Mouse (Mus musculus) urinary bladder, postnatal 4 days (tissue): Measurements from ENCODE around the gene Alkbh3.

ENCODE experiments used
- DNase-seq, 2 experiments: peaks; one replicate each; pipeline ENCODE4 v3.0.0; 2021 to 2022; ENCODE audit warnings: low spot score in 2 of 2

Alkbh3 gene

DNA sequence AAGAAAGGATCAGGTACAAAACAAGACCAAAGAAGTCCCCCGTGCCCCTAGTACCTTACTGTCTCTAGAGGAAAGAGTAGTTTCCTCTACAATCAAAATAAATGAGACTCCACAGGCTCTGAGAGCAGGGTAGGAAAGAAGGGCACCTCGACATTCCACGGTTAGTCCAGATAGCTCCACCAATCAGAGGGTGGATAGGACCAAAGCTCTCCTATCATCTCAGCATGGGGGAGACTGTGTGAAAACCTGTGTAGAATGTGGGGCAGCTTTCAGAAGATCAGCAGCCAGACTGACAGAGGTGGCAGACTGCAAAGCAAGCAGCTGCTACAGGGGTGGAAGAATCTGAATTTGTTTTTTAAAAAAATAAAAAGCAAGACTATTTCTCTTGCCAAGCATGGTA lies 17.8 kb downstream of the Alkbh3 start:
- DNase-seq, result no peak

DNA sequence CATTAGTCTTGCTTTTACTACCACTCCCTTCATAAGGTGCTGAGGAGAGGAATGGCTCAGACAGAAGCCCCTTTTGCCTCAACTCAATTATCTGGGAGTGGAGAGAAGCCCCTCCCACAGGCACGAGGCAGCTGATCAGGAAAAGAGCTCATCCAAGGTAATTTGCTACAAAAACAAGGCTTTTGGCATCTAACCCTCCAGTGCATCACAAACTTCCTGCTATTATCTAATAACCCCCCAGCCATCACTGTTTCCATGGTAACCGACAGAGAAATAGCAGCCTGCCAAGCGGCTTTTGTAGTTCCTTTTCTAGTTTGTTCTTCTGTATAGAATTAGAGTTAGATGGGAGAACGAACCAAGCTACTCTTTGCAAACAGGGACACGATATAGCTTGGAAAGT lies 18.3 kb downstream of the Alkbh3 start:
- no peak for DNase-seq

DNA sequence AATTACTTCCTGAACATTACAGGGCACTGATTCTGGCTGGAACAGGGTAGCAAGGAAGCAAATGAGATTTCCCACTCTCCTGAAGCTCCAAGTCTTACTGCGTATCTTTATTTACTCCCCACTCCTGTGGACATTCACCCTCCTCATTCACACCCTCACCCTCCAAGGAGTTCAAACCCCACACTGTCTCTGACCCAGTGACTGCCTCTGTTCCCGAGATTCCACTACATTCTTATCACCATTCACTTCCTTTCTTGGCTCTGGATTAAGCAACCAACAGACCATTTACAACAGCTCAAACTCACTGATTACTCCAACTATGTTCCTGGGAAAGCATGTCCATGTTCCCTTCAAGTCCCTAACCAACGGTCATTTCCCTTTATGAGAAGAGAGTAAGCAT lies 19.3 kb downstream of the Alkbh3 start:
- DNase-seq, result no peak

DNA sequence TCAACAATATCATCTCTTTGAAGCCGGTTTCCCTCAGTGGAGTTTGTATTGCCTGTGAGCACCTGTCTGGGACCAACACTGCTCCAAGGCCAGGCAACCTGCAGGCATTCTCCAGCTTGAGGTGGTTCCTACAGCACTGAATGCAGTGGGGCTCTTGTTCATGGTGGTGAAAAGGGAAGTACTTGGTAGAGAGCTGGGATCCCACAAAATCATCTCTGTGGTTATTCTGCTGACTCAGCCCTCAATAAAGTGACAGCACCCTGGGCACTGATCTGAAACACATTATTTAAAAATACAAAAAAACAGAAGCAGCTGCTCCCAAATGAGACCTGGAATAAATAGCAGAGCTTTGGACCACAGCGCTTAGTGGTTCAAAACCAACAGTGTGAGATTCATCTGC lies 22.2 kb downstream of the Alkbh3 start:
- no peak for DNase-seq

DNA sequence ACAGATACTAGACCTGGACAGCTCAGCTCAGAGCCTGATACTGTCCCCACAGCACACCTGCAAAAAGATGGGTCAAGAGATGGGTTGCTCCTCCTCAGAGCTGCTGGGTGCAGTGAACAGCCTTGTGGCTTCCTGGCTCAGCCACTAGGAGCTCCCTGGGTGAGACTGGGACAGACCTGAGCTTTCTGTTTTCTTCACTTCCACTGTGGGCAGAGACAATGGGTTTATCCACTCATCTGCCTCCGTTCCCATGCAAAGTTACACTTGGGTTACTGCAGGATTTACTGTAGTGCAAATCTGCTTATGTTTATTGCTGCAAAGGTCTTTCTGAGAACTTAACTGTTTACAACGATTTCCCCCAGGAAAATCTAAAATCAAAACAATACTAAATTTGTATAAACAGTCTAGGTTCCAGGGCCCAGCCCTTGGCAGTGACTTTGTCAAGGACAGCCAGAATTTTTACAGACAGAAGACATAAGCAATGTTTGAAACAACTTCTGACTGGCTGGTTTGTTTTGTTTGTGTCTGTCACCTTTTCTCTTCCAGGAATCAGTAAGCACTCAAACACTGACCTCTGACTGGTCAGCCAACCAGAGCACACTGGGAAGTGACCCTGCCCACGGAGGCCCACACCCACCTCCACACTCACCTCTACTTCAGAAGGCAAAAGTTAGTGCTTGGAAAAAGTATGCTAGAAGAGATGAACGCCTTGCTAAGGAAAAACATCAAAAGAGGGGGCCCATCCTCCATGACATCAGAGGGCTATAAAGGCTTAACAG lies 28.0 kb downstream of the Alkbh3 start:
- DNase-seq, result no peak

DNA sequence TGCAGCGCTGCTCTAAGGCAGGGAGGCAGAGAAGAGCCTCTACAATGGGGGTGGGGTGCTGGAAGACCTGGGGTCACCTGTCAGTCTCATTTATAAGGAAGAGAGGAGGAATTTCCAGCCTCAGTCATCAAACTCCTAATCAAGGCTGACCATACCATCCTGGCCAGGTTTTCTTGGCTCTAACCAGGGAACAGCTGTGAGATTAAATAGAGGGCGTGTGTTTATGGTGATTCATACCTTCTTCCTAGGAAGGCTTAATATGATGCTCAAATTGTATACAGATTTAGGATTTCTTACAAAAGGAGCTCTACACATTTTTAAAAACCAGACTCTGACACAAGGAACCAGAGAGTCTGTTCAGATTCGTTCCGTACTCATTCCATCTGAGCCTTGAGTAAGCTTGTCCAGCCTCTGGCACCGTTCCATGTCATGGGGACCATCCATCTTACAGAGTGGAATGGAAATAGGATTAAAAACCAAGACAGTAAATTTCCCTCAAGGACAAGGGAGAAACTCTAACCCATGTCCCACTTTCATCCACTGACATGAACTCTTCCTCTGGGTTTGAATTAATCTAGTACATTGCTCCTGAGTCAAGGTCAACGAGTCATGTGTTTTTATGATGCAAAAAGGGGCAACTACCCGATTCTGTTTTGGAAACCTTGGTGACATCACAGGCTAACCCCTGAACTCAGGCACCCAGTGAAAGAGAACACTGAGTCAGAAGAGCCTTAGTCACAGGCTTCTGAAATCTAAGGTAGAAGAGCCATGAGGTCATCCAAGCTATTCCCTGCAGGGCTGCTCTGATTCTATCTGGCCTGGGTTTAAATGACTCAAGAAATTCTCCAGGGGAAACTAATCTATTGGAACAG lies 31.1 kb downstream of the Alkbh3 start:
- DNase-seq, result no peak

DNA sequence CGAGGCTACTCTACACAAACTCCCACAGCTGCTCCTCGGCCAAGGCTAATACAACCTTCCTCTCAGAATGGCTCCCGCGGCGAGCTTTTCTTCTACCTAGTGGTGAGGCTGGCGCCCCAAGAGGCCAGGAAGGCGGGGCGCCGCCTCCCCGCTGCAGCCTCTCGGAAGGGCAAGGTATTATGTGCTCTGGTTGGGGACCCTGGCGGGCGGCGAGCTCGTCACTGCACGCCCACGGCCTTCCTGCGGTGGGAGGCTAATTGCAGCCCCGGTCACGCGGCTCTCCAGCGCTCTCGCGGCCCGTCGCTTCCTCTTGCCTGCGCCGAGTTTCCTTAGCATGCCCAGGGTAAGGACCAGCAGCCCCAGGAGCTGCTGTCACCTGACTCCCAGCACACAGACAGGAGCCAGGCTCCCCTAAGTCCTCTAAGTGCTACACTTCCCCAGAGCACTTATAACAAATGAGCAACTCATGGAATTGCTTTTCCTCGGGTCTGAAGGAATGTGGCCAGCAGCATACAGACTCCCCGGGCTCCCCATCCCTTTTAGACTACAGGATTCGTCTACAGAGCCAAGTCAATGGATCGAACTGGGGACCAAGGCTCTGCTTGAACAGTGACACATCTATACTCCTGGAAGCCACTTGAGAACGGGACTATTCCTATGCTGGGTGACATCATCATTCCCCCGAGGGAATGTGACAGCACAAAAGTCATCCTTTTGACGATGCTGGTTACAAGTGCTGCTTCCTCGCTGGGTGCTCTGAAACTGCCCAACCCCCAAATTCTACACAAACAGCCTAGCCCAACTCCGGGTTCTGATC lies 34.0 kb downstream of the Alkbh3 start:
- DNase-seq, result peak; percentile 37 to 69

DNA sequence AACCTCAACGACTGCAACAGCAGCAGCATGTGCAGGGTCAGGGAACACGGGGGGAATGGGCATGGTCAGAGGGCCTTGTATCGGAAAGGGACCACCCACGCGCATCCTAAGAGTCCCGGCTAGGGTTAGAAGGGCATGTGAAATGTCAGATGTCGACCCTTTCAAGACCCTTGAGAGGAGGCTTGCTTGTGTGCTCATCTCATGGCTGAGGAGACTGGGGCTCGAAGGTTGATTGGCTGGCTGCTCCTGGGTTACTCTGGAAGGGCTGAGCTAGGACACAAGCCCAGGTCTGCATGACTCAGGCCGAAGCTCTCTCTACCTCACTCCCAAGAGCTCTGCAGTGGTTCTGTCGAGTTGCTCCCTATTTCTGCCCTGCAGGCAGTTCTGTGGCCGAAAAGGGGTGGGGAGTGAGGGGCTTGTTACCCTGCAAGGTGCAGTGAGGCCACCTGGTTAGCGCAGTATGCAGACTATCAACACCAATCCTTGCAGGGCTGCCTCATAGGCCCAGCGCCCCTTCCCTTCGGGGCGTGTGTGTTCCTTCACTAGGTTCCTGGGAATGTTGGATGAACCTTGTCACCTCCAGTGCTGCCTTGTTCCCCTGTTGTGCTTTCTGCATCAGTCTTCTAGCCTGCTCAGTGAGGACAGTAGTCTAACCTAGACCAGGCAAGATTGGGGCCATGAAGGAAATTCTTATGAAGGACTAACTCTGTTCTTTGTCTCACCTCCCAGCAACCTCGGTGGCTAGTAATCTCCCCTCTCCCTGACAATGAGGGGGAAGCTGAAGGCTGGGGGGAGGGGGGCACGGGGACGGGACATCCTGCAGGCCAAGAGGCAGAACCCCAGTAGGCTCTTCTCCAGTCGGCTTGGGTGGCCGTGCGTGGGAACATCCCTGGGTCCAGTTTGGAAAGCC lies 34.8 kb downstream of the Alkbh3 start:
- DNase-seq, result no peak

DNA sequence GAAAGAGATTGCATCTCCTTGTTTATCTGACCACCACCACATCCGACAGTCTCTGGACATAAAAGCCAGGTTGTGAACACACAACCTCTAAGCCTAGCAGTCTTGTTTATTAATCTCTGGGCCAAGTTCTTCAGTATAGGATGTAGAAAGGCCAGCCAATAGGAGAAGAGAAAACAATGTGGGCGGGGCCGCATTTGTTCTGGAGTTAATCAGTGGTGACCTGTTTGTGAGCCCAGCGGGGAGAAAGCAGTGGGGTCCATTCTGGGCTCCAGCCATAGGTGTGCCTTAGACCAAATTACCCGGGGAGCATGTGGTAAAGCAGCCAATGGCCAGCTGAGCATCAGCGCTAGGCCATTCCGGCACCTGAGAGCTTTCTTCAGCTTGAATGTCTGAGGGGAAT lies 35.6 kb downstream of the Alkbh3 start:
- DNase-seq, result no peak

DNA sequence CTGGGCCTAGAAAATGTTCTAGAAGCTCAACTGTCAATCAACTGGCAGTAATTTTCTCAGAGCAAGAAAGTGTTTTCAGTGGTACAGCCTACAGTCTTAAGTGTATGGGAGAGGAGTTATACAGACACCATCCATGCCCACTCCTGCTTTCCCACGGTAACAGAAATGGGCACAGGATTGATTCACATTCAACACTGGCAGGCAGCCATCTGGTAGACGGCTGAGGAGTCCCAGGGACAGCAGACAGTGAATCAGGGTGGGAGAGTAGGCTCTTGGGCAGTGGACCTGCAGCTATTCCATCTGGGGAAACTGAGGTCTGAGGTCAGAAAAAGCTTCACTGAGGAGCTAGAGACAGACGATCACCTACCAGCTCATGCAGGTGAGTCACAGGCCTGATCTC lies 39.0 kb downstream of the Alkbh3 start:
- DNase-seq, result no peak

DNA sequence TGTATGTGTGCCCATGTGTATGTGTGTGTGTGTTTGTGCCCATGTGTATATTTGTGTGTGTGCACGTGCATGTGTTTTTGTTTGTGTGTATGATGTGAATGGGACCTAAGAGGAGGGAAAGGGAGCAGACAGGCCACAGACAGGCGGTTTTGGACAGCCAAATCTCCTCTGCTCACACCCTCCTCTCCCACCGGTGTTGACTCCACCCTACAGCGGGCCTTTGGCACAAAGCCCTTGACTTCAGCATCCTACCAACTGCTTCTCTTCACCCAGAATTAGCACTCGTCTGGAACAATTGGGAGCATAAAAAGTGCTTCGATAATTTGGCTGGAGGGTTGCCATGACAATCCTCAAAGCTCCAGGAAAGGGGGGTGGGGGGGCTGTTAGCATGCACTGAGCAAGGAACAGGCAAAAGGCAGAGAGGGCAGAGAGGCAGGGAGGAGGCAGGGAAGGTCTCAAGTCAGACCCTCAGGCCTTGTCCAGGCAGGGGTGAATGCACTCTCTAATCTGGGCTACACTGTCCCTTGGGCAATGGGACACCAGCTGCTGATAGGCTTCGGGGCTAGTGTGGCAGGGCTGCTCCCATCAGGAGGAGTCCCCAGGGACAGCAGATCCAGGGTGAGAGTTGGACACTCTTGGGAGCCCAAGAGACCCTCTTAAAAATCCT lies 46.0 kb downstream of the Alkbh3 start:
- DNase-seq, result no peak

DNA sequence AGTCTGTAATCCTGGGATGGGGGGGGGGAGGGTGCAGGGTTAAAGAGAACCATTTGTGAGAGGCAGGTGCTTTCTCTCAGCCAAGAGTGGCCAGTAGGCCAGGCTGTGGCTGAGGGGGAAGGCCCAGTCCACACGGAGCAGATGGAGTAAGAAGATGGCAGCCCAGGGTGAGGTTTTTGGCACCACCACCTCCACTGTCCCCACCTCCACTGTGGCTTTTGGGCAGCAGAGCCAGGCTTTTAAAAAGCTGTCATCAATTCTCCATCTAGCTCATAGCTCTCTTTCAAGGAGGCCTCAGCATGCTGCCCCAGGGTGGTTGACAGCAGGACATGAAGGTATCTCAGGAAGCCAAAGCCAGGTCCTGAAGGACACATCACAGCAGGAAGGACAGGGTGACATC lies 46.8 kb downstream of the Alkbh3 start:
- DNase-seq, result no peak

DNA sequence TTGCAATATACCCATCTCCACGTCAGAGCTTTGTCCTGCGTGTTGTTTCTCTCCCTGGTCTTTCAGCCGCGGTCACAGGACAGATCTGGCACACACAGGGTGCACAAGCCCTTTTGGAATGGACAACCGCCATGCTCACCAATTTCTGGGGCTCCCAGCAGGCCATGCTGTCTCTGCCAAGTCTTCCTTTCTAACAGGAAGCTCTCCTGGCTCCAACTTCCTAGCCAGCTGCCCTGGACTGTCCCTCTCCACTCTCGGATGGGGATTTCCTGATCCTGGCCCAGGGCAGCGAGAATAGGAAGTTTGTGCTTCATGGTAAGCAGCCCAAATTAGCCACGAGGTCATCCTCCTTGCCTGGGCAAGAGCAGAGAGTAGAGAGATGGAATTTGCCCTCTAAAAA lies 48.9 kb downstream of the Alkbh3 start:
- DNase-seq, result no peak

DNA sequence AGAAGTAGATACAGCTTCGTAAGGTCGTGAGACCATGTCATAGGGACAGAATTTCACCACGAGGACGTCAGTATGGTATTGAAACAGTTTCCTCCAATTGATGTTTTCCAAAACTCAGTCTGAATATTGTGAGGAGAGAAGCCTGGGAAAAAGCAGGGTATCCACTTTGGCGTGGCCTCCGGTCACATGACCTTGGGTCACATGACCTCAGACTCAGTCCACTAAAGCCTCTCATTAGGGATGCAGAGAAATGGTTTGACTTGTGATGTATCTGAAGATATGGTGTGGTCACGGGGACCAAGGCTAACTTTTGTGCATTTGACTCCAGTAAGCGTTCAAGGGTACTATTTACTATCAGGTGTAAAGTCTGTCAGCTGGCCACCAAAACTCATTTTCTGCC lies 51.3 kb downstream of the Alkbh3 start:
- no peak for DNase-seq

DNA sequence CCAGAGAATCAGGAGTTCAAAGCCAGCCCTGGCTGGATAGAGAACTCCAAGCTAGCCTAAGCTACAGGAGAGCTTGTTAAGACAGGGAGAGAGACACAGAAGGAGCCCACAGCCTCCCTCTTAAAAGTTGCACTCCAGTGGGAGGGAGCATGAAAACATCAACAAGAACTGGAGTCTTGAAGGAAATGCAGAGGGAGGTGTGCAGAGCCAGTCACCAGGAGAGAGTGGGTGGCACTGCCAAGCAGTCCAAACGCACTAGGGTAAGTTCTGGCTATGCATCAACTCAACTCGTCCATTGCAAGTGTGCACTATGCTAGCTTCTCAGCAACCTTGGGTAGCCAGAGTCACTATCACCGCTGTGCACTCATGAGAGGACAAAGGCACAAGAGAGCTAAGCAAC lies 52.4 kb downstream of the Alkbh3 start:
- DNase-seq, result no peak

DNA sequence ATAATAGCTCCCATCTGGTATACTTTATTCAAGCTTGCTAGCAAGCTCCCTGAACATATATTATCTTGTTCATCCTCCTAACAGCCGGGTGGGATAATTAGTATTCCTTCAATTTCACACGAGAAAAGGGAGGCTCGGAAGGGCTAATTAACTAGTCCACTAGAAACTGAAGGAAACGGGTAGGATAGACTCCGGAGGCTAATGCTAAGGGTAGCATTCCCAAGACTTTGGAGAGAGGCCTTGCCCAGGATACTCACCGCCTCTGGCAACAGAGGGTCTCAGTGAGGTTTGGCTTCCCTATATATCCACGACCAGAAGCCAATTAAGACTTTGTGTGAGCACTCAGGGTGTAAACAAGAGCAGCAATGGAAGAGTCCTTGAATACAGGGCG lies 52.8 kb downstream of the Alkbh3 start:
- no peak for DNase-seq

DNA sequence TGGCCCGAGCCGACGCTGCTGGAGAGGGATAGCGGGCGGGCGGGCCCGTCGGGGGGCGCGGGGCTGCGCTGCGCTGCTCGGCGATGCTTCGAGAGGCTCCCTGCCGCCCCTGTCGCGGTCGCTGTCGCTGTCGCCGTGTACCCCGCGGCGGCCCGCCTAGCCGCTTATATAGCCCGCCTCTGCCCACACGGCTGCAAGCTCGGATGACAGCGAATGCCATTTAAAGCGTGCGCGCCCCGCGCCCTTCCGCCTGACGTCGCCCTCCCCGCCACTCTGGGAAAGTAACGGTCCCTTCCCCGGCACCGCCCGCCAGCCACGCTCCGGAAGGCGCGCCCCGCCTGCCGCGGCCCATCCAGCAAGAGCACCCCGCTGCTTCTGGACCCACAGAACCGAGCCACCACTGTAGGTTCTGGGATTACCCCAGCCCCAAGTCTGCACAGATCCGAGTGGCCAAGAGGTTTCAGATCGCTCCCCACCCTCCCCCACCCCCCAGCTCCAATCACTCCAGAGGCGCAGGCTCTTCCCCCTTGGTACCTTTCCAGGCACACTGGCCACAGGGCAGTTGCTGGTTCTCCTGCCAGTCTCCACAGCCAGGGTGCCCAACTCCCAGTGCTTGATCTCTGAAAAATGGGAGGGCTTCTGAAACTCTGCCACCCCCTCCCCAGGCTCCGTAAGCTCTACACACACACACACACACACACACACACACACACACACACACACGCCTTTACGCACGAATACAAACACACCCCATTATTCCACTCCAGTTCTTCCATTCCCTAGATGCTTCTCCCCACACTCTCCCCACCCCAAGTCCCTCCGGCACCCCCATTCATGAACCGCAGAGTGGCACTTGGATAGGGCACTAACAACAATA lies 53.5 kb downstream of the Alkbh3 start, which contains the start of gene Gm13889:
Gm13889 (minus strand) TSS at position 294 of the 877 bp plus-strand sequence.
- DNase-seq, result peak; percentile 54 to 69

DNA sequence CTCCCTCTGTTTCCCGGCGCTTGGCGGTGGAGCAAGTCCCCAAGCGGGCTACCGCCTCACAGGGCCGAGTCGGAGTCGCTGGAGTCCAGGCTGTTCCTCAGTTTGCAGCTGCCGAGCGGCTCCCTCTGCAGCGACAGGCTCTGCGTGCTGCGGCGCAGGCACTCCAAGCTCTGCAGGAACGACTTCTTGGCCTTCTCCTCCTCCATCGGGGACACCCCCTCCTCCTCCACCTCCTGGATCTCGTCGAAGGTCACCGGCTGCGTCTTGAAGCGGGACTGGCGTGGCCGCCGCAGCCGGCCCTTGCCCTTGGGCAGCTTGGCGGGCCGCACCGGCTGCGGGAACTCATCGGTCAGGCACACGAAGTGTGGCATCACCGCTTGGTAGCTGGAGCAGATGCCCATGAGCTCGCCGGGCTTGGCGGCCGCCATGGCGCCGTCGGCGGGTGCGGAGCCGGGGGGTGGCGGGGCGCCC lies 54.2 kb downstream of the Alkbh3 start:
- peak in 1 of 2 experiments; percentile 37 for DNase-seq

DNA sequence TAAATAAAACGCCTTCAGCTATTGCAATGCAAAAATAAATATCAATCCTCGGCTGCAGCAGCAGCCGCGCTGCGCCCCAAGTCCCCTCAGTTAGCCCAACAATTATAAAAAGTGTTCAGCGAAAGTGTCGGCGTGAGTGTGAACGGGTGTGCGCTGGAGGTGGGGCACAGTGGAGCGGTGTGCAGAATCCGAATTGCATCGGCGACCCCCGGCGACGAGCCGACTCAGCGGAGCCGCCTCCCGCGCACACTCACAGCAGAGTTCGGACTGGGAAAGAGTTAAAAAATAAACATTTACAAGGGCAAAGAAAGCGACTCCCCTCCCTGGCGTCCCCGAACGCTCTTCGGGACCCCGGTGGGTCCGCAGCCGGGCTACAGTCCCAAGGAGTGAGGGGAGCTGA lies 54.7 kb downstream of the Alkbh3 start:
- DNase-seq, result no peak
